Mouse (Mus musculus): Measurements from ENCODE around the gene Sec14l4. TPM values are rescaled to one million over a fixed set of nuclear protein-coding genes. Genes with fewer than 3 reads are reported as not detected.

The Sec14l4 gene
- not detected in 2 replicates for polyA plus RNA-seq (2014; fragmentation: Nextera tagmentation; extraction: Ambion mirVana)

GRCm38 (mm10) chr11:4031126-4031941, at the start of gene Sec14l4:
Gene Sec14l4 (plus strand): TSS chr11:4031462.
- Histone ChIP-seq H3K4me2 (no peak within 1 kb of the TSS), H3K27me3 (ENCODE audit: control insufficient read depth, insufficient read depth, low read length) (peaks cover 18% of the 10 kb centered on the region), H3K4me1 (ENCODE audit: control insufficient read depth, insufficient read depth, low read length) (no peaks in the 10 kb centered on the region), H3K4me3 (ENCODE audit: low read depth, low read length) (no peak within 1 kb of the TSS), H3K36me3 (ENCODE audit: control insufficient read depth, insufficient read depth, low read length) (no peaks in the 10 kb centered on the region), H3K9ac (ENCODE audit: low read depth, low read length) (no peak within 1 kb of the TSS), H3K9me3 (replicated peaks; ENCODE audit: control insufficient read depth, low read length) (no peaks in the 10 kb centered on the region; the same call in 1 of the 2 replicates), H3K27ac (ENCODE audit: low read depth, low read length) (no peak within 1 kb of the TSS)
- no peak for ATAC-seq (replicated peaks; ENCODE audit: insufficient number of reproducible peaks, low FRiP score, low TSS enrichment)
- WGBS (ENCODE audit: insufficient replicate concordance), result 24% methylated on average over 16 of the region's 16 CpGs

DNA sequence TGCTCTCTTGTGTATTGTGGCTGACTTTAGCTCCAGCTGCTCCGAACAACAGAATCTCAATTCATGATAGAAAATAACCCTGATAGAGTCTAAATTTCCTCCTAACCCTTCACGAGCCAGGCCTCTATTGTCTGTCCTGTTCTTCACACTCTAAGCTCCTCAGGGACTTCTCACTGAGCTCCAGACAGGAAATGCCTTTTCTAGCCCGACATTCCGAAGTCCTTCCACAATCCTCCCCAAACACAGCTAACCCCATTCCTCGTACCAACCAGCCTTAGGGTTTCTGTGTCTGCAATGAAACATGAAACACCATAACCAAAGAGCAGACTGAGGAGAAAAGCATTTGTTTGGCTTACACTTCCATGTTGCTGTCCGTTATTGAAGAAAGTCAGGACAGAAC, 49.7 kb upstream of the Sec14l4 start:
- H3K27me3 ChIP-seq (ENCODE audit: control insufficient read depth, insufficient read depth, low read length), result peaks cover 7% of the 10 kb centered on the region; the same call in 1 of the 2 replicates
- no peak overlapping the region for H3K4me3 ChIP-seq (ENCODE audit: low read depth, low read length)
- ATAC-seq (replicated peaks; ENCODE audit: insufficient number of reproducible peaks, low FRiP score, low TSS enrichment), result no peak
- H3K9me3 ChIP-seq (replicated peaks; ENCODE audit: control insufficient read depth, low read length), result no peaks in the 10 kb centered on the region
- H3K4me1 ChIP-seq (ENCODE audit: control insufficient read depth, insufficient read depth, low read length), result peaks cover 17% of the 10 kb centered on the region
- H3K4me2 ChIP-seq, result no peak overlapping the region
- 53% methylated on average over 6 of the region's 6 CpGs for WGBS (ENCODE audit: insufficient replicate concordance)
- peaks cover 14% of the 10 kb centered on the region for H3K36me3 ChIP-seq (ENCODE audit: control insufficient read depth, insufficient read depth, low read length)
- H3K9ac ChIP-seq (ENCODE audit: low read depth, low read length), result no peak overlapping the region
- no peak overlapping the region for H3K27ac ChIP-seq (ENCODE audit: low read depth, low read length)

DNA sequence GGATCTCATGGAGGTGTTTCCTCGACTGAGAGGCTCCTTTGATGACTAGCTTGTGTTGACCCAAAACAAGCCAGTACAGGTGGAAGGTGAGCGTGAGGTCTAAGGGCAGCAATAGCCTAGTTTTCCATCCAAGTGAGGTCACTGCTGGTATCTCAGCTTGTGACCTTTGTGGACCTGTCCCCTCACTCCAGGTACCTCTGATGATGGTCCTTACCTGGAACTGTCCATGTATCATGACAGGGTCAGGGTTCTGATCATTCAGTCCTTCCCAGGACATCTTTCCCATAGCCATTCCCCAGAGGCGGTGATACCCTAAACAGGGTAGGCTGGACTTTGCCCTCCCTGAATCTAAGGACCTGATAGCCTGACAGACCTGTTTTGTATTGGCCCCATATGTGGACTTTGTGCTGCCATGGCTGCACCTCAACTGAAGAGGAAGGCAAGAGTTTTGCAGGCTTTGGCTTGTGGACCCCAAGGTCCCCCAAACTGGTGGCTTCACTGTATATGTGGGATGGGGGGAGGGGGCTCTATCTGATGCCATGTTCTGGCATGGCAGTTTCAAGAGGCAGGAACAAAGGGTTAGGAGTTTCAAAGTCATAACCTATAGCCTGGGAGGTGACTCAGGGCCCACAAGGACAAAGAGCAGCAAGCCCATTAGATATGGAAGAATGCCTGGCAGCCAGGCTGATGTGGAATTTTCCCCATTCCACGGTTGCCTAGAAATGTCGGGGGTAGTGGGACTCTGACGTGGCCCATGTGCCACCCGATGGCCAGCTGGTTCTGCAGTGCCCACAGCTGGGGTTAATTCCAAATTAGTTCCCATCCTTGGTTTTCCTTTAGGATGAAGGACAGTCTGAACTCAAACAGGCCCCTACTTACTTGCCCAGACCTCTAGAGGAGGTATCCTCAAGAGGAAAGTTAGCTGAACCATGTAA, 48.7 kb upstream of the Sec14l4 start:
- 56% methylated on average over 7 of the region's 7 CpGs for WGBS (ENCODE audit: insufficient replicate concordance)
- Histone ChIP-seq H3K9me3 (replicated peaks; ENCODE audit: control insufficient read depth, low read length) (no peaks in the 10 kb centered on the region), H3K27me3 (ENCODE audit: control insufficient read depth, insufficient read depth, low read length) (peaks cover 7% of the 10 kb centered on the region; the same call in 1 of the 2 replicates), H3K4me2 (peak overlapping the region; percentile 89), H3K4me3 (ENCODE audit: low read depth, low read length) (no peak overlapping the region), H3K9ac (ENCODE audit: low read depth, low read length) (no peak overlapping the region), H3K27ac (ENCODE audit: low read depth, low read length) (no peak overlapping the region), H3K4me1 (ENCODE audit: control insufficient read depth, insufficient read depth, low read length) (peaks cover 17% of the 10 kb centered on the region), H3K36me3 (ENCODE audit: control insufficient read depth, insufficient read depth, low read length) (peaks cover 14% of the 10 kb centered on the region)
- ATAC-seq (replicated peaks; ENCODE audit: insufficient number of reproducible peaks, low FRiP score, low TSS enrichment), result no peak

- H3K9me3 ChIP-seq (replicated peaks; ENCODE audit: control insufficient read depth, low read length), result no peaks in the 10 kb centered on the region
- H3K36me3 ChIP-seq (ENCODE audit: control insufficient read depth, insufficient read depth, low read length), result peaks cover 9% of the 10 kb centered on the region
- no peak within 1 kb of the TSS for H3K27ac ChIP-seq (ENCODE audit: low read depth, low read length)
- no peak for ATAC-seq (replicated peaks; ENCODE audit: insufficient number of reproducible peaks, low FRiP score, low TSS enrichment)
- H3K9ac ChIP-seq (ENCODE audit: low read depth, low read length), result peak within 1 kb of the TSS; percentile 54; the same call in 1 of the 2 replicates
- H3K4me1 ChIP-seq (ENCODE audit: control insufficient read depth, insufficient read depth, low read length), result peaks cover 17% of the 10 kb centered on the region
- H3K27me3 ChIP-seq (ENCODE audit: control insufficient read depth, insufficient read depth, low read length), result peaks cover 7% of the 10 kb centered on the region; the same call in 1 of the 2 replicates
- under 1% methylated on average over 34 of the region's 37 CpGs for WGBS (ENCODE audit: insufficient replicate concordance)
- peak within 1 kb of the TSS; percentile 44 for H3K4me3 ChIP-seq (ENCODE audit: low read depth, low read length)
- H3K4me2 ChIP-seq, result peak within 1 kb of the TSS; percentile 89
Observed at GRCm38 (mm10) chr11:3983291-3983862, 47.9 kb upstream of the Sec14l4 start, which contains the start of gene Gal3st1. Gene Gal3st1 (plus strand): TSS chr11:3983636.

DNA sequence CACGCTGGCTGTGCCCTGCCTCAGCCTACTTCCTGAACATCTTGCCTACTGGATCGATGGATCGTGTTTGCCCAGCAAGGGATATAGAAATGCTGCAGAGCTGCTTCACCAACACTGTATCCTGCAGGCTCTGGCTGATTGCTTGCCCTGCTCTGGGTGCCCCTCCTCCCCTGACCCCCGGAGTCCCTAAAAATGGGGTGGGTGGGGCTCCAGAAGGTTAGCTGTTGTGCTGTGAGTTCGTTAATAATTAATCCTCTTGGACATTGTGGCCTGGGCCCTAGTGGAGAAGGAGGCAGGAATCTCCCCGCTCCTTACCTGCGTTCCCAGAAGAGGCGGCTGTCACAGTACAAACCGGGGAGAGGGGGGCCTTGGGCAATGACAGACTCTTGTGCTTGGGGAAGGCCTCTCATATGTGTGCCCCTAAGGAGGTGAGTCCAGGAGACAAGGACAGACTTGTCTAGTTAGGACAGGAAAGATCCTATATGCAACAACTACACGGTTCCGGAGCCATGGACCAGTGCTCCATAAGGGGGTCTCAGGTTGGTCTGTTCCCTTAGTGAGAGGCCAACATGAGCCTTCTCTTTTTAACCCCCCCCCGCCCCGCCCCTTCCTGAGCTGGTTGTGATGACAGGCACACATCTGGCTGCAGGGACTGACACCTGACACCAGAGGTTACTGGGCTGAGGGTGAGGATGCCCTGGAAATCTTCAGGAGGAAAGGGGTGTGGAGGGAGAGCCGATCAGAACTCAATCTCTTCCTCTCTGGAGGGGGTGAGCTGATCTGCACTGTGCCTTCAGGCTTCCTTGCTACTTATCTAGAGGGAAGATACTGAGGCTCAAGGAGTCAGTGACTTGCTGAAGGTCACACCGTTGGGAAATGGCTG, 47.2 kb upstream of the Sec14l4 start:
- Histone ChIP-seq H3K27ac (ENCODE audit: low read depth, low read length) (no peak overlapping the region), H3K9me3 (replicated peaks; ENCODE audit: control insufficient read depth, low read length) (no peaks in the 10 kb centered on the region), H3K4me2 (peak overlapping the region; percentile 89), H3K9ac (ENCODE audit: low read depth, low read length) (peak overlapping the region; percentile 54; the same call in 1 of the 2 replicates), H3K4me3 (ENCODE audit: low read depth, low read length) (peak overlapping the region; percentile 44), H3K36me3 (ENCODE audit: control insufficient read depth, insufficient read depth, low read length) (peaks cover 4% of the 10 kb centered on the region; the same call in 1 of the 2 replicates), H3K4me1 (ENCODE audit: control insufficient read depth, insufficient read depth, low read length) (peaks cover 17% of the 10 kb centered on the region), H3K27me3 (ENCODE audit: control insufficient read depth, insufficient read depth, low read length) (peaks cover 7% of the 10 kb centered on the region; the same call in 1 of the 2 replicates)
- 8% methylated on average over 15 of the region's 15 CpGs for WGBS (ENCODE audit: insufficient replicate concordance)
- 0 out of 2 replicates have a peak, but pooled peaks have one; percentile 29 for ATAC-seq (replicated peaks; ENCODE audit: insufficient number of reproducible peaks, low FRiP score, low TSS enrichment)

DNA sequence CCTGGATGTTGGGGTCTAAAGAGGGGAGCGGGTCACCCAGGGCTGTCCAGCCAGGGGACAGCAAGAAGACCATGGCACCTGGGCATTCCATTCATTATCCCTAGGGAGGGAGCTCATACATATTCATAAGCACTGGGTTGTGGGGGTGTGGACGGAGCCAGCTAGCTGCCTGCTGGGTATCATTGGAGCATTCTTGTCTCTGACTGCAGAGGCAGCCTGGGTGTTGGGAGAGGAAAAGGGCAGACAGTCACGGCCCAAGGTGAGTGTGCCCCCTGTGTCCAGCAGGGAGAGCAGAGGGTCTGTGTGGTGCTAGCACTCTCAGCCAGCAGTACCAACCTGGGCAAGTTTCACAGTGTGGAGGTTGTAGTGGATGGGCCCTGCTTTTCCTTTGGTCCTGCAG, 41.5 kb upstream of the Sec14l4 start:
- ATAC-seq (replicated peaks; ENCODE audit: insufficient number of reproducible peaks, low FRiP score, low TSS enrichment), result no peak
- Histone ChIP-seq H3K27me3 (ENCODE audit: control insufficient read depth, insufficient read depth, low read length) (no peaks in the 10 kb centered on the region), H3K9ac (ENCODE audit: low read depth, low read length) (no peak overlapping the region), H3K9me3 (replicated peaks; ENCODE audit: control insufficient read depth, low read length) (no peaks in the 10 kb centered on the region), H3K4me1 (ENCODE audit: control insufficient read depth, insufficient read depth, low read length) (no peaks in the 10 kb centered on the region), H3K27ac (ENCODE audit: low read depth, low read length) (no peak overlapping the region), H3K4me3 (ENCODE audit: low read depth, low read length) (no peak overlapping the region), H3K4me2 (no peak overlapping the region), H3K36me3 (ENCODE audit: control insufficient read depth, insufficient read depth, low read length) (no peaks in the 10 kb centered on the region)
- 44% methylated on average over 3 of the region's 3 CpGs for WGBS (ENCODE audit: insufficient replicate concordance)

- Histone ChIP-seq H3K4me1 (ENCODE audit: control insufficient read depth, insufficient read depth, low read length) (no peaks in the 10 kb centered on the region; the same call in 1 of the 2 replicates), H3K27ac (ENCODE audit: low read depth, low read length) (no peak overlapping the region), H3K4me2 (no peak overlapping the region), H3K27me3 (ENCODE audit: control insufficient read depth, insufficient read depth, low read length) (peaks cover 16% of the 10 kb centered on the region), H3K4me3 (ENCODE audit: low read depth, low read length) (no peak overlapping the region), H3K36me3 (ENCODE audit: control insufficient read depth, insufficient read depth, low read length) (no peaks in the 10 kb centered on the region), H3K9ac (ENCODE audit: low read depth, low read length) (no peak overlapping the region), H3K9me3 (replicated peaks; ENCODE audit: control insufficient read depth, low read length) (no peaks in the 10 kb centered on the region)
- no peak for ATAC-seq (replicated peaks; ENCODE audit: insufficient number of reproducible peaks, low FRiP score, low TSS enrichment)
- WGBS (ENCODE audit: insufficient replicate concordance), result 67% methylated on average over 6 of the region's 6 CpGs
Observed at GRCm38 (mm10) chr11:3993132-3993531, 38.1 kb upstream of the Sec14l4 start.
